Mouse (Mus musculus) lung, adult 2 months (tissue): ENCODE data around the gene Mtcl1. TPM values are rescaled to one million over a fixed set of nuclear protein-coding genes. Genes with fewer than 3 reads are reported as not detected.

Source experiments
- DNase-seq: peaks from one replicate; pipeline ENCODE4 v3.0.0; 2022
- H3K4me1 ChIP-seq: fragments of 200-500 bp; 2 replicates; pipeline ENCODE4 v1.6.1; 2011; ENCODE audit warnings: low read length; ENCODE audit not compliant: control insufficient read depth, insufficient read depth
- H3K4me3 ChIP-seq: fragments of 200-500 bp; replicated peaks from 2 replicates; pipeline ENCODE3; 2011; ENCODE audit warnings: low read depth, mild to moderate bottlenecking, control low read depth, low read length; ENCODE audit errors: extremely low read depth
- CTCF ChIP-seq: fragments of 200-500 bp; IDR thresholded peaks from 2 replicates; pipeline ENCODE4 v1.5.1; 2011; ENCODE audit warnings: mild to moderate bottlenecking, low read length, control low read depth; ENCODE audit not compliant: insufficient read depth
- POLR2A ChIP-seq: fragments of 200-500 bp; IDR thresholded peaks from 2 replicates; pipeline ENCODE4 v1.6.1; 2011; ENCODE audit warnings: low read depth, mild to moderate bottlenecking, control low read depth, low read length, borderline replicate concordance; ENCODE audit errors: extremely low read depth
- WGBS: fragments of 180-500 bp; shearing (Covaris S2); methylation state at CpG from one replicate; pipeline ENCODE4 v1.1.7; 2018; 5-methylcytosine and 5-hydroxymethylcytosine counted together
- polyA plus RNA-seq: library from polyadenylated mRNA; depleted of rRNA; stranded (reverse); fragments of >200 nt; gene quantifications from 2 replicates; pipeline ENCODE4 v1.2.3, GENCODE M21; 2012

Gene Mtcl1
- polyA plus RNA-seq, 1 experiment, result 30.6 TPM

DNA sequence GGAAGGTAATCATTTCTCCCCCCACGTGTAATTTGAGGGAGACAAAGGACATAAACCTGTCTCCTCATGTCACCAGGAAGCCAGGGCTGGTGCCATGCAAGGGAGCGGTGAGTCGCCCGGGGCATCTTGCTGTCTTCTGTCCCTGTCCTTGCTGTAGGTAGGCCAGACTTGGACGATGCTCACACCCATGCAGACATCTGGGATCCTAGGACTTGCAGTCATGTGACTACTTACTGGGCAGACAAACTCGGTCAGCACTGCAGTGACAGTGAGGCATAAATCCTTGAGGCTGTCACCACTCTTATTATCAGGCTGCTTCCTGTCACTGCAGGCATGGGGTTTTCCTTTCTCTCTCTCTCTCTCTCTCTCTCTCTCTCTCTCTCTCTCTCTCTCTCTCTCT, 107.9 kb downstream of the Mtcl1 start:
- no peak for DNase-seq
- H3K4me3 ChIP-seq, result no peak overlapping the region
- WGBS, result 71% methylated on average over 6 of the region's 6 CpGs
- no peak for TF ChIP-seq CTCF
- no peak for TF ChIP-seq POLR2A
- H3K4me1 ChIP-seq, result peaks cover 6% of the 10 kb centered on the region; the same call in 1 of the 2 replicates

DNA sequence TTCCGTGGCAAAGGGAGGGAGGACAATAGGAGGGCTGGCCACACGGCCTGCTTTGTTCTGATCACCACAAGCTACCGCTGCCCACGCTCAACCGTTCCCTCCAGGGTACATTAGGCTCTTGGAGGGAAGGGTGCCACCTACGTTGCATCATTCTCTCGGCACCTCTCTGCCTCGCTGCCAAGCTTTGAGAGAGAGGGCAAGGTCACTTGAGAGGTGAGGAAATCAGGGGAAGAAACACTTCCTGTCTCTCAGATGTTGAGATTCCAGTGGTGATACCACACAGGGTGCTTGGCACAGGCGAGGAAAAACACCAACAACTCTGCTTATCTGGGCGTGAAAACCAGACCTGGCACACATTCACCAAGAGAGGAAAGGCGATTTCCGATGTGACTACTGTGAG, 108.8 kb downstream of the Mtcl1 start:
- peak; percentile 50 for DNase-seq
- peaks cover 6% of the 10 kb centered on the region; the same call in 1 of the 2 replicates for H3K4me1 ChIP-seq
- H3K4me3 ChIP-seq, result no peak overlapping the region
- 30% methylated on average over 12 of the region's 12 CpGs for WGBS
- TF ChIP-seq CTCF, result no peak
- no peak for TF ChIP-seq POLR2A

DNA sequence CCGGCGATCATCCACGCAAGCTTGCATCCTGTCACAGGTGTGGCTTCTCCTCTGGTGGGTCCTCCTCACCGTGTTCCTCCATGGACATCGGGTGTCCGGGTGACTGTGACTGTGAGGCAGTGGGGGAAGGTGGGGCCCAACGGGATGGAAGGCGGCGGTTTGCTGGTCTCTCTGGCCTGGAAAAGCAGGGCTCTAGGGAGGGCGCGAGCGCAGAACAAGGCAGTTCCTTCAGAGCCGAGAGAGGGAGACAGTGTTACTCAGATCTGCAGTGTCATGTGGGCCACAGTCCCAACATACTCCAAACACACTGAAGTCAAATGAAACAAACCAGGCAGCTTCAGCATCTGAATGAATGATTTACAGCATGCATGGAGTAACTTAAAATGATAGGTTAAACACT, 111.6 kb downstream of the Mtcl1 start:
- H3K4me1 ChIP-seq, result peaks cover 6% of the 10 kb centered on the region; the same call in 1 of the 2 replicates
- WGBS, result 91% methylated on average over 13 of the region's 13 CpGs
- no peak for DNase-seq
- no peak for TF ChIP-seq POLR2A
- no peak overlapping the region for H3K4me3 ChIP-seq

DNA sequence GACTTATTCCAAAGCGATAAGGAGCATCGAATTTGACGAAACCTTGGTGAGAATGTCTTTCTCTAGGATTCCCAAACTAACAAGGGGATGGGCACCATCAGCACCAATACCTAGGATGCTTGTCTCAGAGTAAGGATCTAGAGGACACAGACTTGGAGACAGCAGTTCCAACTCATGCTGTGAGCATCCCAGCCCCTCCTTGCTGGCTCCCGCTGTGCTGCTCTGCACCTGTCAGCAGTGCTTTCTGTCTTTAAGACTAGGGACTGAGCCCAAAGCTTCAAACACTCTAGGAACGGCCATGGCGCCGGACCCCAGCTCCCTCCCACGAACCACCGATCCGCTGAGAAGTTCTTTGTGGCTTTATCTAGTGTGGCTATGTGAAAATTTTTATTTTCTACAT, 114.0 kb downstream of the Mtcl1 start:
- no peak overlapping the region for H3K4me3 ChIP-seq
- TF ChIP-seq POLR2A (no peak), CTCF (no peak)
- DNase-seq, result no peak
- WGBS, result 95% methylated on average over 10 of the region's 10 CpGs
- peaks cover 1% of the 10 kb centered on the region; the same call in 1 of the 2 replicates for H3K4me1 ChIP-seq

DNA sequence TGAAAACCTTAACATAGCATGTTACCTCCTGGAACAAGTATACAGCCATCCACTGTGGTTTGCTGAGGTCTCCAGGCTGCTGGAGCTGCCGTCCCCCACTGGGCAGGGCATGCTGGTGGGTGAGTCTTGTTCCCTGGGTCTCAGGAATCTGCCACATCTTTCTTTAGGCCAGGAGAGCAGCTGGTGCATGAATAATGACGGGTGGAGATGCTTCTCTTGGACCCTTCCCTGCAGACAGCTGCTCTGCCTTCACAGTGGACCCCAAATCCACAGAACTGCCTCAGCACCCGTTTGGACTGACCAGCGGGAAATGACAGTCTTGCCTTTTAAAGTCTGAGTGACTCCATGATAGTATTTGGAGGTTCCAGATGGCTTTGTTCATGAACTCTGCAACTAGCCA, 114.7 kb downstream of the Mtcl1 start:
- WGBS, result 76% methylated on average over 4 of the region's 4 CpGs

DNA sequence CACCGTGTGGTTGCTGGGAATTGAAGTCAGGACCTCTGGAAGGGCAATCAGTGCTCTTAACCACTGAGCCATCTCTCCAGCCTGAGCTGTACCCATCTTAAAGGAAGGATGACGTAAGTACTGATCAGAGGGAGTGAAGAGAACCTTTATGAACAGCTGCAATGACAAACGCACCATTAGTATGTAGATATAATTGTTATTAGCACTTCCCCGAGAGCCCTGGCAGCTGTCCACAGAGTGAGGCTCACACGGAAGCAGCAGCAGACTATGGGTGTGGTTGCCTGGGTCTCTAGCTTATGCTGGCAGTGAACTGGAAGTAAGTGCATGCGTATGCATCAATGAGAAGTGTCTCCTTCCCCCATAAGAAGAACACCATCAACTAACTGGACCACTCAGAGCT, 118.3 kb downstream of the Mtcl1 start:
- 36% methylated on average over 6 of the region's 6 CpGs for WGBS
- TF ChIP-seq POLR2A (no peak), CTCF (no peak)
- Histone ChIP-seq H3K4me3 (no peak overlapping the region), H3K4me1 (no peaks in the 10 kb centered on the region)
- DNase-seq, result no peak

More for the DNA sequence above, 114.7 kb downstream of the Mtcl1 start:
- TF ChIP-seq POLR2A (no peak), CTCF (no peak)
- no peak for DNase-seq
- no peaks in the 10 kb centered on the region for H3K4me1 ChIP-seq
- H3K4me3 ChIP-seq, result no peak overlapping the region

DNA sequence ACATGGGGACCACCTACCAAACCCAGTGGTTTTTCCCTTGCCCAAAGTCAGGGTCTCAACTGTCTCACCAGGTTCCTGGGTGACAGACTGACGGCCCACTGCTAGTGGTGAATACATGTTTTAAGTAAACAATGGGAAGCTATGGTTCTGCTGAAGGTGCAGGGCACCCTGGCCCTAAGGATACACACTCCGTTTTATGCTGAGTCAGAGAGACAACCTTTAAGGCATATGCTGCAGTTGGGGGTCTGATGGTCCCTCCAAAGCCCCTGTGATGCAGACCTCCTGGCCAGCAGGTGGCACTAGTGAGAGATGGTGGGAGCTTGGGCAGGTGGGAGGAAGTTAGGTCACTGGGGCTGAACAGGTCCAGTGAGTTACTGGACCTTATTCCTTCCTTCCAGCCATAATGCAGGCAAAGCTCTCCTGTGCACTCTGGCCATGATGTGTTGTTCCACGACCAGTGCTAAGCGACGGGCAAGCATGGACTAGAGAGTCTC, 123.0 kb downstream of the Mtcl1 start:
- Histone ChIP-seq H3K4me3 (no peak overlapping the region), H3K4me1 (no peaks in the 10 kb centered on the region)
- 88% methylated on average over 5 of the region's 5 CpGs for WGBS
- DNase-seq, result no peak
- TF ChIP-seq CTCF (peak; percentile 43; the same call in 1 of the 2 replicates), POLR2A (no peak)

DNA sequence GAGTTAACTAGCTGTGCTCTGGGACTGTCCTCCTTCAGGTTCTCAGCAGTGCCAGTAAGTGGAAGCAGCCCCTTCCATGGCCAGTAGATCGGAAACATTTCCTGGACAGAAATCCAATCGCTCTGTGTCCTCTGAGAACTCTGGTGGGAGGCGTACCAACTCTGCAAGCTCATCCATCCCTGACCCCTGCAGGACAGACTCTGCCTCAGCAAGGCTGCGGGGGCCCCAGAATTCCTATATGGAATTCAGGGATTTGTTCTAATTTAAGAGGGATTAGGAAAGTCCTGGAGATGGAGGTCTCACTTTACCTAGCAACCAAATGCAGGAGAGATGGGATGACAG, 123.4 kb downstream of the Mtcl1 start:
- no peak overlapping the region for H3K4me3 ChIP-seq
- no peaks in the 10 kb centered on the region for H3K4me1 ChIP-seq
- DNase-seq, result no peak
- WGBS, result 79% methylated on average over 4 of the region's 4 CpGs
- TF ChIP-seq CTCF, result no peak
- TF ChIP-seq POLR2A, result no peak

DNA sequence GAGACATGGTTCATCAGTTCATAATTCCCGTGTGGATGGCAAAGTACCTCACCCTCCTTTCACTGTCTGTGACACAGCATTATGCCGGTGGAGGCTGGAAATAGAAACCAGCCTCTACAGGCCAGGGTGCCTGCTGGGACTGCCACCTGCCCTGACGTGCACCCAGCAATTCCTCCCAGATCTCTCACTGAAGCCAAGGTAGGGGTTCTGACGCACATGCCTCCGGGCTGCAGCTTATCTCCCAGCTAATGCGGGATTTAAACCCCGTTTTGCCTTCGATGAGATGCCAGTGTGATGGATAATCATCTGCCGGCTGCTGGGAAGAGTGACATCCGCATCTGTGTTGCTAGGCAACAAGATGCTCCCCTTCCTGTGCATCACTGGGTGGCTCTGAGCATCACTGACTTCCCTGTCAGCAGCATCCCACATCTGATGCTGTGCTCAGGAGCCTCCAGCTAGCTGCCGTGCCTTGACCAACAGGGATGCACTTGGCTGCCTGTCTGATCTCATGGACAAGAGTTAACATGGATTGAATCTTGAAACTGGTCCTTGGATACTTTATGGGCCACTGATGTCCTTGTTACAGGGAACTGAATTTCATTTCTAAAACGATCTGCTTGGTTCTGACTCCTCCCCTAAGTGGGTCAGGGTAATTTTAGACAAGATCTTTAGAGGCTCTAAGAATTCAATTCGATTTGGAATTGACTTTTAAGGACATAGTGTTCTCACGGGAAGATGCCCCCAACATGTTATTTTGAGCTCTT, 123.9 kb downstream of the Mtcl1 start:
- TF ChIP-seq POLR2A (no peak), CTCF (no peak)
- 50% methylated on average over 14 of the region's 14 CpGs for WGBS

DNA sequence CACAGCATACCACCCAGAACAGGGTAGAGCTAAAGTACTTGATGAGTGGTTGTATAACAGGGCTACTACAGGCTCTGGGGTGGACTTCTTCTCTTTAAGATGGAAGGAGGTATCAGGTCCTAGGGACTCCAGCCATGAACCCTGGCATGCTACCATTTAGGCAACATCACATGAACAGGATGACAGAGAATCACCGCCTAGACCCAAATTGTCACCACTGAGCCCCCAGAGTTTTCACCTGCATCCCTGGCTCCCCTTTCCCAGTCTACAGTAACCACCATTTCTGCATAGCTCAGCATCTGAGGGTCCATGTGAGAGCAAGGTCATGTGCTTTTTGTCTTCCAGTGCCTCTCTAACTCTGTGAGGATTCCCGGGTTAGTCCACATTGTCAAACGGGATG, 124.7 kb downstream of the Mtcl1 start:
- no peak for DNase-seq
- WGBS, result 84% methylated on average over 3 of the region's 3 CpGs

More for the DNA sequence above, 123.9 kb downstream of the Mtcl1 start:
- Histone ChIP-seq H3K4me1 (no peaks in the 10 kb centered on the region), H3K4me3 (no peak overlapping the region)
- no peak for DNase-seq

More for the DNA sequence above, 124.7 kb downstream of the Mtcl1 start:
- Histone ChIP-seq H3K4me3 (no peak overlapping the region), H3K4me1 (no peaks in the 10 kb centered on the region)
- TF ChIP-seq CTCF (no peak), POLR2A (no peak)
